In genomic region chr15:99116539-99116938, GRCm38 (mm10) we compare ENCODE assay signal across 16 mouse cellular contexts. TPM values are rescaled to one million over a fixed set of nuclear protein-coding genes. Genes with fewer than 3 reads are reported as not detected.
DNase-seq lines count a peak whose midpoint lies in the region; ATAC-seq and TF ChIP-seq lines count a peak whose summit lies in the region.
"Had no signal": no experiment of that assay in that cellular context is flagged by ENCODE, and none has a peak within 500 bp of the region (broad histone marks: within the 10 kb centered on the region; RNA-seq: fewer than 3 reads in every experiment).

No protein-coding gene starts in this region.

- no peaks in the 10 kb centered on the region for H3K36me3 ChIP-seq in heart, adult 2 months (ENCODE audit: control insufficient read depth, insufficient read depth, low read length)
- no peaks in the 10 kb centered on the region for H3K36me3 ChIP-seq in liver, embryonic 11.5 days (ENCODE audit: control insufficient read depth, insufficient read depth, low read length)
- H3K36me3 ChIP-seq in heart, postnatal 0 days (replicated peaks; ENCODE audit: control insufficient read depth, insufficient read depth, low read length) = no peaks in the 10 kb centered on the region
- H3K36me3 ChIP-seq in liver, embryonic 15.5 days (replicated peaks) = no peaks in the 10 kb centered on the region
- H3K36me3 ChIP-seq: limb, embryonic 15.5 days had no signal

- peak in 1 of 2 experiments; percentile 12 for DNase-seq in heart, adult 2 months
- no peak for DNase-seq in heart, postnatal 36 days
- no peak for DNase-seq in liver, embryonic 11.5 days (ENCODE audit: low spot score)
- no peak for DNase-seq in liver
- peak; percentile 84 for DNase-seq in heart, postnatal 0 days (ENCODE audit: low spot score)
- DNase-seq in layer of hippocampus, postnatal 25 days (ENCODE audit: extremely low spot score in 1 of 2, low spot score in 1 of 2) = no peak
- DNase-seq: cerebellum, postnatal 10 days; right cerebral cortex, postnatal 14 days had no signal

- peak; percentile 37; the same call in 1 of the 2 replicates for ATAC-seq in liver, embryonic 11.5 days (replicated peaks; ENCODE audit: low FRiP score)
- ATAC-seq in heart, postnatal 0 days (ENCODE audit: insufficient read depth, low read depth) = peak; percentile 67
- peak; percentile 44; the same call in 1 of the 2 replicates for ATAC-seq in liver, embryonic 15.5 days (ENCODE audit: insufficient read depth)
- no peak for ATAC-seq in cerebellum, adult (ENCODE audit: insufficient number of reproducible peaks, low FRiP score, low TSS enrichment)
- ATAC-seq: hindbrain, embryonic 16.5 days had no signal

- H3K4me3 ChIP-seq in heart, adult 2 months = no peak overlapping the region
- H3K4me3 ChIP-seq in liver, embryonic 11.5 days (ENCODE audit: low read depth, low read length) = no peak overlapping the region
- H3K4me3 ChIP-seq in heart, postnatal 0 days (ENCODE audit: low read depth, low read length) = no peak overlapping the region
- no peak overlapping the region for H3K4me3 ChIP-seq in liver, embryonic 15.5 days (replicated peaks)
- H3K4me3 ChIP-seq: limb, embryonic 15.5 days had no signal

- no peak for TF ChIP-seq EP300 in heart, adult 2 months (IDR thresholded peaks at IDR 0.05; ENCODE audit: insufficient read depth, low read depth, low read length)
- no peak for TF ChIP-seq EP300 in heart, postnatal 0 days (IDR thresholded peaks at IDR 0.05; ENCODE audit: low read depth)

- H3K79me2 ChIP-seq in heart, adult 2 months (replicated peaks; ENCODE audit: control insufficient read depth, insufficient read depth, low read length) = no peaks in the 10 kb centered on the region

- no peaks in the 10 kb centered on the region for H3K27me3 ChIP-seq in heart, adult 2 months (ENCODE audit: control insufficient read depth, insufficient read depth, low read length)
- no peaks in the 10 kb centered on the region for H3K27me3 ChIP-seq in liver, embryonic 11.5 days (replicated peaks; ENCODE audit: control insufficient read depth, insufficient read depth, low read length)
- no peaks in the 10 kb centered on the region for H3K27me3 ChIP-seq in heart, postnatal 0 days (ENCODE audit: control insufficient read depth, insufficient read depth, low read length)
- H3K27me3 ChIP-seq in liver, embryonic 15.5 days = peaks cover 4% of the 10 kb centered on the region
- H3K27me3 ChIP-seq: limb, embryonic 15.5 days had no signal

- H3K27ac ChIP-seq in heart, adult 2 months = peak overlapping the region; percentile 15; the same call in 1 of the 2 replicates
- 0 out of 2 replicates have a peak overlapping the region, but pooled peaks have one; percentile 7 for H3K27ac ChIP-seq in liver, embryonic 11.5 days (ENCODE audit: low read depth, low read length)
- H3K27ac ChIP-seq in heart, postnatal 0 days (ENCODE audit: low read depth) = peak overlapping the region; percentile 66
- H3K27ac ChIP-seq in liver, embryonic 15.5 days (replicated peaks) = no peak overlapping the region
- H3K27ac ChIP-seq: limb, embryonic 15.5 days had no signal

- intact Hi-C loops in heart, adult 2 months (cut with DNase I) = no loop called here
- intact Hi-C loops in heart, postnatal 36 days (cut with DNase I) = no loop called here

- H3K9me3 ChIP-seq in liver, embryonic 11.5 days (ENCODE audit: control insufficient read depth, low read length) = no peaks in the 10 kb centered on the region
- H3K9me3 ChIP-seq in heart, postnatal 0 days (replicated peaks; ENCODE audit: control insufficient read depth, low read length) = no peaks in the 10 kb centered on the region
- H3K9me3 ChIP-seq in liver, embryonic 15.5 days (replicated peaks) = no peaks in the 10 kb centered on the region
- H3K9me3 ChIP-seq: limb, embryonic 15.5 days had no signal

- no peak for TF ChIP-seq CTCF in heart, adult 2 months (IDR thresholded peaks at IDR 0.05)
- no peak for TF ChIP-seq CTCF in heart, postnatal 0 days (IDR thresholded peaks at IDR 0.05; ENCODE audit: low read depth)

- TF ChIP-seq POLR2A in heart, adult 2 months (IDR thresholded peaks at IDR 0.05; ENCODE audit: insufficient read depth, low read depth, low read length) = no peak

- WGBS in heart, adult 2 months = 26% methylated on average over 11 of the region's 11 CpGs
- WGBS in liver, embryonic 11.5 days = 40% methylated on average over 11 of the region's 11 CpGs
- 25% methylated on average over 11 of the region's 11 CpGs for WGBS in heart, postnatal 0 days
- 26% methylated on average over 11 of the region's 11 CpGs for WGBS in liver, embryonic 15.5 days (ENCODE audit: insufficient replicate concordance)

- no peak overlapping the region for H3K9ac ChIP-seq in heart, adult 2 months (ENCODE audit: low read depth, low read length)
- no peak overlapping the region for H3K9ac ChIP-seq in liver, embryonic 11.5 days (ENCODE audit: low read depth, low read length)
- no peak overlapping the region for H3K9ac ChIP-seq in heart, postnatal 0 days (replicated peaks; ENCODE audit: low read depth, low read length)
- H3K9ac ChIP-seq in liver, embryonic 15.5 days = no peak overlapping the region
- H3K9ac ChIP-seq: limb, embryonic 15.5 days had no signal

- no peaks in the 10 kb centered on the region for H3K4me1 ChIP-seq in heart, adult 2 months (ENCODE audit: control insufficient read depth, insufficient read depth, low read length)
- peaks cover 10% of the 10 kb centered on the region for H3K4me1 ChIP-seq in liver, embryonic 11.5 days (replicated peaks; ENCODE audit: control insufficient read depth, insufficient read depth, low read length)
- no peaks in the 10 kb centered on the region for H3K4me1 ChIP-seq in heart, postnatal 0 days (ENCODE audit: control insufficient read depth, insufficient read depth)
- peaks cover 10% of the 10 kb centered on the region for H3K4me1 ChIP-seq in liver, embryonic 15.5 days (replicated peaks)

- H3K4me2 ChIP-seq in liver, embryonic 11.5 days = no peak overlapping the region
- H3K4me2 ChIP-seq in heart, postnatal 0 days (ENCODE audit: low read depth, low read length) = no peak overlapping the region
- no peak overlapping the region for H3K4me2 ChIP-seq in liver, embryonic 15.5 days
- H3K4me2 ChIP-seq: limb, embryonic 15.5 days had no signal

RNA-seq across cellular contexts. Expression of gene Spats2, which starts 9.2 kb away (rescaled TPM):
- 1 to 10 TPM; 6.6 to 6.7 TPM for total RNA-seq in heart, adult 2 months (2021)
- 5.3 and 6.7 TPM in 2 replicates for polyA plus RNA-seq in heart, adult 2 months (2012; rRNA removed)
- 1 to 10 TPM; 6.6 to 7.9 TPM for total RNA-seq in heart, postnatal 36 days (2021)
- polyA plus RNA-seq in liver, embryonic 11.5 days (2014; fragmentation: Nextera tagmentation; extraction: Ambion mirVana) = 32.9 and 35.0 TPM in 2 replicates
- total RNA-seq in heart, postnatal 0 days (2014; rRNA removed; ENCODE audit: low replicate concordance) = 17.6 and 22.5 TPM in 2 replicates
- polyA plus RNA-seq in heart, postnatal 0 days (2015; fragmentation: Nextera tagmentation; extraction: Ambion mirVana) = 15.0 and 16.1 TPM in 2 replicates
- polyA plus RNA-seq in liver, embryonic 15.5 days (2015; fragmentation: Nextera tagmentation; extraction: Ambion mirVana) = 6.7 and 7.7 TPM in 2 replicates
- 10 to 100 TPM; 30.9 to 35.3 TPM for total RNA-seq in layer of hippocampus, postnatal 25 days (2021)
- total RNA-seq: monocyte, adult 5-6 weeks had no signal

RNA-seq across cellular contexts. Expression of gene Dnajc22, which starts 23.6 kb away (rescaled TPM):
- total RNA-seq in heart, adult 2 months (2021) = under 1 TPM; 0.44 to 0.57 TPM
- polyA plus RNA-seq in heart, adult 2 months (2012; rRNA removed) = 0.18 and 0.35 TPM in 2 replicates
- total RNA-seq in heart, postnatal 36 days (2021) = under 1 TPM; 0.22 to 0.36 TPM
- 17.1 and 19.8 TPM in 2 replicates for polyA plus RNA-seq in liver, embryonic 11.5 days (2014; fragmentation: Nextera tagmentation; extraction: Ambion mirVana)
- total RNA-seq in heart, postnatal 0 days (2014; rRNA removed; ENCODE audit: low replicate concordance) = 2.3 TPM in 1 of 2 replicates, not detected in the other
- 0.29 and 0.61 TPM in 2 replicates for polyA plus RNA-seq in heart, postnatal 0 days (2015; fragmentation: Nextera tagmentation; extraction: Ambion mirVana)
- 18.1 and 21.5 TPM in 2 replicates for polyA plus RNA-seq in liver, embryonic 15.5 days (2015; fragmentation: Nextera tagmentation; extraction: Ambion mirVana)
- total RNA-seq in layer of hippocampus, postnatal 25 days (2021) = under 1 TPM; 0.17 to 0.47 TPM
- total RNA-seq: megakaryocyte progenitor cell, adult 5-6 weeks; monocyte, adult 5-6 weeks had no signal

RNA-seq across cellular contexts. Expression of gene C1ql4, which starts 28.9 kb away (rescaled TPM):
- not detected for total RNA-seq in heart, adult 2 months (2021)
- not detected in 2 replicates for polyA plus RNA-seq in heart, adult 2 months (2012; rRNA removed)
- total RNA-seq in heart, postnatal 36 days (2021) = not detected
- 0.25 TPM in 1 of 2 replicates, not detected in the other for polyA plus RNA-seq in liver, embryonic 11.5 days (2014; fragmentation: Nextera tagmentation; extraction: Ambion mirVana)
- total RNA-seq in heart, postnatal 0 days (2014; rRNA removed; ENCODE audit: low replicate concordance) = not detected in 2 replicates
- polyA plus RNA-seq in heart, postnatal 0 days (2015; fragmentation: Nextera tagmentation; extraction: Ambion mirVana) = 0.20 TPM in 1 of 2 replicates, not detected in the other
- polyA plus RNA-seq in liver, embryonic 15.5 days (2015; fragmentation: Nextera tagmentation; extraction: Ambion mirVana) = not detected in 2 replicates
- total RNA-seq in layer of hippocampus, postnatal 25 days (2021) = not detected
- total RNA-seq: adrenal gland, adult 18-20 months; megakaryocyte progenitor cell, adult 5-6 weeks; monocyte, adult 5-6 weeks had no signal
- polyA plus RNA-seq: limb, embryonic 15.5 days; urinary bladder, adult 2 months had no signal

RNA-seq across cellular contexts. Expression of gene Troap, which starts 42.2 kb away (rescaled TPM):
- total RNA-seq in heart, adult 2 months (2021) = under 1 TPM in 1 of 2 experiments, not detected in 1; 0.31 TPM
- 0.18 and 0.53 TPM in 2 replicates for polyA plus RNA-seq in heart, adult 2 months (2012; rRNA removed)
- under 1 TPM; 0.33 to 0.49 TPM for total RNA-seq in heart, postnatal 36 days (2021)
- polyA plus RNA-seq in liver, embryonic 11.5 days (2014; fragmentation: Nextera tagmentation; extraction: Ambion mirVana) = 26.5 and 27.8 TPM in 2 replicates
- total RNA-seq in heart, postnatal 0 days (2014; rRNA removed; ENCODE audit: low replicate concordance) = 16.2 and 19.1 TPM in 2 replicates
- 7.0 and 8.1 TPM in 2 replicates for polyA plus RNA-seq in heart, postnatal 0 days (2015; fragmentation: Nextera tagmentation; extraction: Ambion mirVana)
- polyA plus RNA-seq in liver, embryonic 15.5 days (2015; fragmentation: Nextera tagmentation; extraction: Ambion mirVana) = 14.6 and 15.9 TPM in 2 replicates
- total RNA-seq in layer of hippocampus, postnatal 25 days (2021) = under 1 TPM; 0.63 to 0.69 TPM
- total RNA-seq: adrenal gland, adult 18-20 months; monocyte, adult 5-6 weeks had no signal
